Mouse (Mus musculus) kidney, embryonic 14.5 days (tissue): ENCODE data around the gene Gm12166. TPM values are rescaled to one million over a fixed set of nuclear protein-coding genes. Genes with fewer than 3 reads are reported as not detected.

ENCODE experiments used
- ATAC-seq: fragments of 200-750 bp; cut with Nextera tagmentation; 2 replicates; pipeline ENCODE4 v1.8.0; 2017; ENCODE audit warnings: moderate number of reproducible peaks, mild to moderate bottlenecking, moderate TSS enrichment, moderate library complexity; ENCODE audit not compliant: low FRiP score, low TSS enrichment
- H3K27ac ChIP-seq: fragments of 300-500 bp; sonication (generic); 2 replicates; pipeline ENCODE4 v1.5.1; 2014; ENCODE audit warnings: low read depth, mild to moderate bottlenecking, low read length, moderate library complexity, mixed read lengths
- H3K27me3 ChIP-seq: fragments of 300-500 bp; sonication (generic); 2 replicates; pipeline ENCODE4 v1.6.1; 2014; ENCODE audit warnings: mild to moderate bottlenecking, low read length; ENCODE audit not compliant: control insufficient read depth, insufficient read depth
- H3K36me3 ChIP-seq: fragments of 300-500 bp; sonication (generic); 2 replicates; pipeline ENCODE4 v1.6.1; 2014; ENCODE audit warnings: low read length, mixed read lengths; ENCODE audit not compliant: control insufficient read depth, insufficient read depth
- H3K4me1 ChIP-seq: fragments of 300-500 bp; sonication (generic); 2 replicates; pipeline ENCODE4 v1.6.1; 2014; ENCODE audit warnings: low read length, mixed read lengths; ENCODE audit not compliant: control insufficient read depth, insufficient read depth
- H3K4me2 ChIP-seq: fragments of 300-500 bp; sonication (generic); replicated peaks from 2 replicates; pipeline ENCODE4 v1.6.1; 2014; ENCODE audit warnings: low read depth, mild to moderate bottlenecking, low read length
- H3K4me3 ChIP-seq: fragments of 300-500 bp; sonication (generic); 2 replicates; pipeline ENCODE4 v1.5.1; 2014; ENCODE audit warnings: mild to moderate bottlenecking, low read length
- H3K9ac ChIP-seq: fragments of 300-500 bp; sonication (generic); 2 replicates; pipeline ENCODE4 v1.6.1; 2014; ENCODE audit warnings: low read depth, mild to moderate bottlenecking, low read length, moderate library complexity
- H3K9me3 ChIP-seq: fragments of 300-500 bp; sonication (generic); 2 replicates; pipeline ENCODE4 v1.6.1; 2016; ENCODE audit warnings: low read length; ENCODE audit not compliant: control insufficient read depth
- WGBS: fragments of 180-500 bp; shearing (Covaris S2); extraction: QIAGEN DNeasy Blood & Tissue Kit; methylation state at CpG from one replicate; pipeline ENCODE4 v1.1.7; 2014; 5-methylcytosine and 5-hydroxymethylcytosine counted together
- polyA plus RNA-seq: library from polyadenylated mRNA; unstranded; fragments of >200 nt; fragmentation: Nextera tagmentation; extraction: Ambion mirVana; gene quantifications from 2 replicates; pipeline ENCODE4 v1.2.1, GENCODE M21; 2014

The Gm12166 gene
- polyA plus RNA-seq, 1 experiment from 2014 or later = 5.0 TPM

DNA sequence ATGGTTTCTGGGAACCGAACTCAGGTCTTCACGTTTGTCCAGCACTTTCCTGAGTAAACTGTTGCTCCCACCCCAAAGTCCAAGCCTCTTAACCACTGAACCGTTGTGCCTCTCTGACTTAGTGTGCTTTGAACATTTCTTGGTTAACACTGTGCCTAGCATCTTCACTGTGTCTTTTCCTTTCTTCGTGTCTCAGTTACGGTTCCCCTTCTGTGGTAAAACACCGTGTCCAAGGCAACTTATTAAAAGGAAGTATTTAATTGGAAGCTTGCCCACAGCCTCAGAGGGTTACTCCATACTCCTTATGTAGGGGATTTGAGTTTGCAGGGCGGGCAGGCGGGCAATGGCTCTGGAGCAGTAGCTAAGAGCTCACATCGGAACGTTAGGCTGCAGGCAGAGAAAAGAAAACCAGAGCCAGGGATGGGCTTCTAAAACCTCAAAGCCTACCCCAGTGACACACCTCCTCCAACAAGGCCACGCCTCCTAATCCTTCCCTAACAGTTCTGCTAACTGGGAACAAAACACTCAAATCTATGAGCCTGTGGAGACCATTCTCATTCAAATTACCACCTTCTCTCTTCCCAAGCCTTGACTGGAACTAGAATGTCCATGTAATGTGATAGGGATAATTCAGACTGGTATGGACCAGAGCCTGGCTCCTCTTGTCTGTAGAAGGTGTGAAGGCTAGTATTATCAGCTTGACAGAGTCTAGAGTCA lies 24.5 kb upstream of the Gm12166 start:
- no peaks in the 10 kb centered on the region for H3K27me3 ChIP-seq
- 0 out of 2 replicates have a peak, but pooled peaks cover 4% of the 10 kb centered on the region for H3K9me3 ChIP-seq
- peaks cover 13% of the 10 kb centered on the region; the same call in 1 of the 2 replicates for H3K36me3 ChIP-seq
- no peak overlapping the region for H3K4me2 ChIP-seq
- no peak overlapping the region; the same call in 1 of the 2 replicates for H3K4me3 ChIP-seq
- 93% methylated on average over 11 of the region's 11 CpGs for WGBS
- ATAC-seq = no peak
- H3K9ac ChIP-seq = no peak overlapping the region
- H3K4me1 ChIP-seq = peaks cover 13% of the 10 kb centered on the region
- no peak overlapping the region for H3K27ac ChIP-seq

DNA sequence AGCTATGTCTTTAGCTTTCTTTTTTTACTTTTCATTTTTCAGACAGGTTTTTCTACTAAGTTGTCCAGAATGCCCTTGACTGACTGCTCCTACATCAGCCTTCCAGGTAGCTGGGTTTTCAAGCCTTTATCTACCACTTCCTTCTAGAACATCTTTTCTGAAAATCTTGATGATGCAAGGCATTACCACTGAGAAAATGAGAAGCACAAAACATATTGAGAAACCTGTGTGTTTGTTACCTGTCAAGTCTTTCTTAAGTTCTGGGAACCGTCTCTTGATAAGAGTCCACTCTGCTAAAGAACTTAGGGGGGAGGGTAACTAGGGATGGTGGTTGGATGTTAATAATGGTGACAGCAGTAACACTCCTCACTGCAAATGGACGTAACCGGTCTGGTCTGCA lies 23.4 kb upstream of the Gm12166 start:
- Histone ChIP-seq H3K9me3 (0 out of 2 replicates have a peak, but pooled peaks cover 4% of the 10 kb centered on the region), H3K36me3 (peaks cover 14% of the 10 kb centered on the region; the same call in 1 of the 2 replicates), H3K27me3 (no peaks in the 10 kb centered on the region), H3K4me2 (no peak overlapping the region), H3K4me1 (peaks cover 13% of the 10 kb centered on the region), H3K9ac (no peak overlapping the region), H3K4me3 (no peak overlapping the region), H3K27ac (no peak overlapping the region)
- WGBS = 88% methylated on average over 3 of the region's 3 CpGs
- no peak for ATAC-seq

DNA sequence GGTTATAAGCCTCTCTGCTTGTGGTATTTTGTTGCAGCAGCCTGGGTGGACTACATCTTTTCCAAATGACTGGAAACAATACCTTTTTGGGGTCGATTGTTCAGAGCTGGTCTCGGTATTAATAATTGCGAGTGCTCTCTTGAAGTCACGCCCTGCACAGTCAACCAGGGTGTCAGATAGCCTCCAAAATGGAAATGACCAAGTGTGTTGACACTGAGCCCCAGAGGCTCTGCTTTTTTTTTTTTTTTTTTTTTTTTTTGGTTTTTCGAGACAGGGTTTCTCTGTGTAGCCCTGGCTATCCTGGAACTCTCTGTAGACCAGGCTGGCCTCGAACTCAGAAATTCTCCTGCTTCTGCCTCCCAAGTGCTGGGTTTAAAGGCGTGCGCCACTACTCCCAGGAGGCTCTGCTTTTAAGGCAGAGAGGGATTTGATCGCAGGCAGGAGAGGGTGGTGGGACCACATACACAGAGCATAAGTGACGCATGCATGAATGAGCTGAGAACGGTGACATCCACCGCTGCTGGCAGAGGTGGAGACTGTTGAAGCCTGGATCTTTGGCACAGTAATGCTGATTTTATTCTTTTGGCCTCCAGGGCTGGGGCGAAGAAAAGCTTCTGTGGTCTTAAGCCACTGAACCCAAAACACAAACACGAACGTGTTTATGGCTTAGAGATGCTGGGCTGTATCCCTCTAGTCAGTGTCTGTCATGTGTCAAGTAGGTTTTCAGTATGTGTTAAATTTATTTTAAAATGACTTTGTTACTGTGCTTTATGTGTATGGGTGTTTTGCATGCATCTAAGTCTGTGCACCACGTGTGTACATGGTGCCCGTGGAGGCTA lies 21.9 kb upstream of the Gm12166 start:
- Histone ChIP-seq H3K9me3 (0 out of 2 replicates have a peak, but pooled peaks cover 4% of the 10 kb centered on the region), H3K27me3 (no peaks in the 10 kb centered on the region), H3K27ac (peak overlapping the region; percentile 49; the same call in 1 of the 2 replicates), H3K36me3 (peaks cover 14% of the 10 kb centered on the region; the same call in 1 of the 2 replicates), H3K4me3 (no peak overlapping the region), H3K4me1 (peaks cover 26% of the 10 kb centered on the region), H3K4me2 (no peak overlapping the region), H3K9ac (no peak overlapping the region)
- WGBS = 84% methylated on average over 16 of the region's 17 CpGs
- no peak for ATAC-seq

DNA sequence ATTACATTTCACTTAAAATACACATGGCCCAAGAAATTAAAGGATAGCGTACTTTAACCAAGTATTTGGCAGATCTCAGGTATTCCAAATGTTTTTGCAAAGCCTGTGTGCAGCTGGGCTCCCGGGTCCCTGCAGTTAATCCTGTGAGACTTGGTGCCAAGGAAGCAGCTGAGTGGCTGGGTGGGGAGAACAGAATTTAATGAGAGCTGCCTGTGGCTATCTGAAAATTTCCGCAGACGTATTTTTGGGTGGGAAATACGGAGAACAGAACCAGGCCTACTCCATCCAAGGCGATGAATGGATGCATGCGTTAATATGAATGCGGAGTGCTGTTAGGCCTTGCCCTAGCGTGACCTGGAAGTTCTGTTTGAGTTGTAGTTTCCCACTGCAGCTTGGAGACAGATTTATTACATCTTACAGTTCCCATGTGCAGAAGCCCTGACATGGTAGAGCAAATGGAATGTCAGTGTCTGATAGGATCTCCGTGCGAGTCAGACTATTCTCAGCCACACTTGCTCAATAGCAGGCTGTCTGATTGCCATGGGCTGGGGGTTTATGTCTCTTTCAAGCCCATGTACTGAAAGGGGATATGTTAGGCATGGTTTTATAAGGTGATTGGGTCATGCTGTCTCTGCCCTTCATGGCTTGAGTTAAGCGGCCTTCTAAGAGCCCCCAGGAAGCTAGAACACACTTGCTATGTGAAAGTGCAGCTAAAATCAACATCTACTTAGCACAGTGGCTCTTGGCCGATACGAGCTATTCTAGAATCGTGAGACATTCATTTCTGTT lies 21.1 kb upstream of the Gm12166 start:
- WGBS = 39% methylated on average over 15 of the region's 15 CpGs
- H3K4me3 ChIP-seq = no peak overlapping the region
- H3K4me2 ChIP-seq = no peak overlapping the region
- H3K4me1 ChIP-seq = peaks cover 28% of the 10 kb centered on the region
- no peak overlapping the region for H3K9ac ChIP-seq
- no peaks in the 10 kb centered on the region for H3K27me3 ChIP-seq
- peaks cover 14% of the 10 kb centered on the region; the same call in 1 of the 2 replicates for H3K36me3 ChIP-seq
- H3K9me3 ChIP-seq = 0 out of 2 replicates have a peak, but pooled peaks cover 4% of the 10 kb centered on the region
- ATAC-seq = peak; percentile 36
- peak overlapping the region; percentile 53; the same call in 1 of the 2 replicates for H3K27ac ChIP-seq

DNA sequence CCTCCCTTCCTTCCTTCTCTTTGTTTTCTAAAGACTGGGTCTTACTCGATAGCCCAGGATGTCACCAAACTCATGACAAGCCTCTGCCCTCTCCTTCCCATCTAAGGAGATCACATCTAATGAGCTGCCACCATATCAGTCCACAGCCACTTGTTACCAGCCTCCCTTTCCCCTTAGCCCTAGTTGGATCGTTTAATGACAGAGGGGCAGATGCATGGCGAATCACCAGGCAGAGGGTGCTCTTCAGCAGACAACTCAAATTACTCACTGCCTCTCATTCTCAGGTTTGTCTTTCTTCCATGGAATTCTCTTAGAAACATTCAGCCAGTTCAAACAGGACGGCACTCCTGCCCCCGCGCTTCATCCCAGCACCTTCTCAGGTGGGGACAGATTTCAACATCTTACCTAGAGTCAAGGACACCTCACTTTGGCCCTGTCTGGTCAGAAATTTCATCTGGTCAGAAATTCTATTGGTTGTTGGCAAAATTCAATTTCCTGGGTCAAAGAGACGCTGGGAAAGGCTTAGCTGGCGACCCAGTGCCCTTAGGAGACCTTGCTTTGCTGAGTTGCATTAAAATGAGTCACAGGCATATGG lies 20.4 kb upstream of the Gm12166 start:
- H3K36me3 ChIP-seq = peaks cover 8% of the 10 kb centered on the region; the same call in 1 of the 2 replicates
- H3K4me2 ChIP-seq = no peak overlapping the region
- no peaks in the 10 kb centered on the region for H3K27me3 ChIP-seq
- no peak overlapping the region for H3K9ac ChIP-seq
- peak overlapping the region; percentile 53; the same call in 1 of the 2 replicates for H3K27ac ChIP-seq
- H3K4me1 ChIP-seq = peaks cover 28% of the 10 kb centered on the region
- ATAC-seq = no peak
- WGBS = 56% methylated on average over 8 of the region's 8 CpGs
- no peak overlapping the region for H3K4me3 ChIP-seq
- H3K9me3 ChIP-seq = 0 out of 2 replicates have a peak, but pooled peaks cover 4% of the 10 kb centered on the region

- Histone ChIP-seq H3K4me3 (no peak overlapping the region), H3K4me2 (no peak overlapping the region), H3K4me1 (peaks cover 35% of the 10 kb centered on the region), H3K36me3 (peaks cover 2% of the 10 kb centered on the region; the same call in 1 of the 2 replicates), H3K27me3 (no peaks in the 10 kb centered on the region), H3K27ac (no peak overlapping the region), H3K9ac (no peak overlapping the region), H3K9me3 (no peaks in the 10 kb centered on the region)
- 74% methylated on average over 8 of the region's 8 CpGs for WGBS
- no peak for ATAC-seq
These were observed 18.7 kb upstream of the Gm12166 start for GRCm38 (mm10) chr11:46070789-46071188.

- Histone ChIP-seq H3K4me1 (peaks cover 41% of the 10 kb centered on the region), H3K9ac (no peak overlapping the region), H3K36me3 (0 out of 2 replicates have a peak, but pooled peaks cover 2% of the 10 kb centered on the region), H3K4me2 (no peak overlapping the region), H3K9me3 (no peaks in the 10 kb centered on the region), H3K27ac (peak overlapping the region; percentile 74), H3K27me3 (no peaks in the 10 kb centered on the region), H3K4me3 (no peak overlapping the region)
- no peak for ATAC-seq
- WGBS = 81% methylated on average over 4 of the region's 4 CpGs
These were observed 18.0 kb upstream of the Gm12166 start for GRCm38 (mm10) chr11:46070161-46070560.

DNA sequence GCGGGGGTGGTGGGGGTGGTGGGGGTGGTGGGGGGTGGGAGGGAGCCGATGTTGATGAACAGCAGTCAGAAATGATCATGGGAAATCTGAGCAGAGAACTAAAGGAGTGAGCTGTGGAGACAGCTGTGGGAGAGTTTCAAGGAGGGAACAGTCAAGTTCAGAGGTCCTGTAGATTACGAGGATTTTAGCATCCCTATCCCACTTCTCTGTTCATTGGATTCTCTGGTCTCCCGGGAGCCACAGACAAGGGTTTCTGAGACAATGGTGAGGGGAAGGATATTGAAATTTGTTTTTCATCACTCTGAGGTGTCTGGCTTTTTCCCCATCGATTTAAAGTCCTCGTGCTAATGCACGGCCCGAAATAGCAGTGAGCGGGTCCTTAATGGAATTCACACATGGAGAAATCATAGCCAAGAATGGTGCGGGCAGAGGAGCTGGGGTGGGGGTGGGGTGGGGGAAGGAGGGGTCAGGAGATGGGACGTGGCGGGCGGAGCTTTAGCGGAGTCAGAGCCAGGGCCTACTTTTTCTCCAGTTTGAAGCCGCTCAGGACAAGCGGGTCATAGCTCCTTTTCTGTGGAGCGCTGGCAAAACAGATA lies 17.4 kb upstream of the Gm12166 start:
- ATAC-seq = 0 out of 2 replicates have a peak, but pooled peaks have one; percentile 45

More for the DNA sequence above, 17.4 kb upstream of the Gm12166 start:
- Histone ChIP-seq H3K4me2 (no peak overlapping the region), H3K9ac (no peak overlapping the region), H3K9me3 (no peaks in the 10 kb centered on the region), H3K27ac (peak overlapping the region; percentile 74), H3K4me3 (no peak overlapping the region), H3K4me1 (peaks cover 48% of the 10 kb centered on the region), H3K36me3 (0 out of 2 replicates have a peak, but pooled peaks cover 2% of the 10 kb centered on the region), H3K27me3 (no peaks in the 10 kb centered on the region)
- WGBS = 23% methylated on average over 17 of the region's 17 CpGs
